Mouse (Mus musculus) c-Kit-positive CD71-negative TER-119-negative erythroid progenitor cells, embryonic 14.5 days (primary cell): Measurements from ENCODE around the gene Zbtb21.
"Not testable (repeated sequence)": the region's sequence is repeated elsewhere in the genome, so short reads cannot be mapped to it uniquely, and the experiment has no call there.

Experiments used
- DNase-seq: peaks from one replicate; pipeline ENCODE4 v3.0.0-alpha.2; 2013; ENCODE audit warnings: low read depth

Zbtb21 gene

GRCm38 (mm10) chr16:97962151-97962948 lies at the start of gene Zbtb21, which contains the start of gene C2cd2:
Zbtb21 (minus strand) TSS chr16:97962622.
C2cd2 (minus strand) TSS chr16:97962598.
- DNase-seq, result peak; percentile 90

DNA sequence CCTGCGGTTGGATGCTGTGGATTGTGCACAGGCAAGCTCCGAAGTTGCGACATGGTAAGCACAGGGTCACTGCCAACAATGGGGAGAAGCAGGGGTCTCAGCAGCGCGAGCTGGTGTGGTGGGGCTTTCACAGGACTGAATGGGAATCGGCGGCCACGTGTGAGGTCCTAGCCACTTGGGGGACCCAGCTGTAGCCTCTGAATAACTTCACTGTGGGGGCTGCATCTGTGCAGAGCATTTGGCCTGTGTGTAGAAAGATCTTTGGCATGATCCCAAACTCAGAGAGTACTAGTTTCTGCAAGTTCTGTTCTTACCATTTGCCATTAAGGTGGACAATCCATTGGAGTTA lies 34.9 kb upstream of the Zbtb21 start:
- DNase-seq, result not testable (repeated sequence)

GRCm38 (mm10) chr16:97996616-97997382 lies 34.4 kb upstream of the Zbtb21 start, which contains the start of gene B230307C23Rik:
B230307C23Rik (plus strand) TSS chr16:97997315.
- DNase-seq, result peak; percentile 83

DNA sequence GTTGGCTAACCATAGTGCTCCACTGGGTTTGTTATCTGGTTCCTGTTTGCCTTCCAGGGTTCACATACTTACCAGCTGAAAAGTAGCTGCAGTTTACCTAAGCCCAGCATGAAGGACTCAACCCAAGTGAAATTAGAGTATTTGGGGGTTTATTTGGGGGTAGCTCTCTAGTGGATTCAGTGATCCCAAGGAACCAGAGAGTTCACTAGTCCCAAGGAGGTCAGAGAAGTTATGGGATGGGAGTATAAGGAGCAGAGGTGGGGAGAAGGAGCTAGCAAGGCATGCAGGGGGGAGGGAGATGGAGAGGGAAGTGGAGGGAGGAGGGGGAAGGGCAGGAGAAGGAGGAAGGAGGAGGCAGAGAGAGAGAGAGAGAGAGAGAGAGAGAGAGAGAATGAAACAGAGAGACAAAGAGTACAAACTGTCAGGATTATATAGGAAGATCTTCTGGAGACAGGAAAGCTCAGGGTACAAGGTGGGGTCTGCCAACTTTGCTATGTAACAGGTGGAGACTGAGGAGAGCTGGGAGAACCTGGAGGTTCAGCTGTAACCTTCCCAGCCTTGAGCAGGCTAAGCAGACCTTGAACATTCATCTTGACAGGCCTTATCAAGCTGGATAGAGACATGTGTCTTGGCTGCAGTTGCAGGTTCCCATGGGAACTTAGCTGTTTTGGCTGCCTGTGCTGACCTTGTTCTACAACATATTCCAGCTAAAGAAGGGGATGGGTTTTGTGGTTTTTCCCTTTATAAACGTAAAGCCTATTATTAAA lies 33.6 kb upstream of the Zbtb21 start:
- DNase-seq, result no peak

DNA sequence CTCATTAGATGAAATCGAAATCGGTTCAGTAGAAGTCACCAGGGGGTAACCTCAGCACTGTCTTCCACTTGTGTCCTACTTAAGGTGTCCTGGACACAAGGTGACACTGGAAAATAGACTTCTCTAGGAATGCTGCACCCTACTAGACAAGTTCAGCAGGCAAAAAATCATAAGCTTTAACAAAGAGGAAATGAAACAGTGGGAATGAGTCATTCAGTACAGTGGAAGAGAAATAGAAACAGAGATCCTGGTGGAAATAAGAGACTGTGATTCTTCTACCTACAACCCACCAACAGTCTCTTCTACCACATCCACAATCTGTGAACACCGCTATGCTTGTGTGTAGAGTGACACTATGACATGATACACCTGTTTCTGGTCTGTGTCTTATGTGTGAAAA lies 30.1 kb upstream of the Zbtb21 start:
- not testable (repeated sequence) for DNase-seq

DNA sequence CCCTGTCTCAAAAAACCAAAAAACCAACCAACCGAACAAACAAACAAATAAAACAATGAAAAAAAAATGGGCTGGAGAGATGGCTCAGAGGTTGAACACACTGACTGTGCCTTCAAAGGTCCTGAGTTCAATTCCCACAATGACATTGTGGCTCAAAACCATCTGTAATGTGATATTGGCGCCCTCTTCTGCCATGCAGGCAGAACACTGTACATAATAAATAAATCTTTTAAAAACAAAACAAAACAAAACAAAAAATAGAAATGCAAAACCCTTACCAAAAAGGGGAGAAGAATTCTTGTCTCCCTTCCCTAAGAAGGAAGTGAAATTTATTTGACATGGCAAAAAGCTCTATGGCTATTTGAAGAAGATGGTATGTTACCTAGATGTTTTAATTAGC lies 29.1 kb upstream of the Zbtb21 start:
- DNase-seq, result no peak

DNA sequence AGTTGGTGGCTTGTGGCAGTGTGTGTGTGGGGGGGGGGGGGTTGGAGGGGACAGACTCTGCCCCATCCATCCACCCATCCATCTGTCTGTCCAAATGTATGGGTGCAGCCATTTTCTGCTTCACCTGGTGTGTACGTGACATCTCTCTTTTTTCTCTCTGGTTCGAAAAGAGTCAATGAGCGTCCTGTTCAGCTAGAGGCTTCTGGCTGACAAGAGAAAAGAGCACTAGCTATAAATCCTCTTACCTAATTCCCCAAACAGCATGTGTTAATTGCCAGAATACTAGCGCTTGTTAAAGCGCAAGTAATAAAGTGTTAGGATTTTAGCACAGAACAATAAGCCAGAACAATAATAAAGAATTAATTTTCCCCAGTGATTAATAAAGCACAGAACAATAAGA lies 22.2 kb upstream of the Zbtb21 start:
- no peak for DNase-seq

DNA sequence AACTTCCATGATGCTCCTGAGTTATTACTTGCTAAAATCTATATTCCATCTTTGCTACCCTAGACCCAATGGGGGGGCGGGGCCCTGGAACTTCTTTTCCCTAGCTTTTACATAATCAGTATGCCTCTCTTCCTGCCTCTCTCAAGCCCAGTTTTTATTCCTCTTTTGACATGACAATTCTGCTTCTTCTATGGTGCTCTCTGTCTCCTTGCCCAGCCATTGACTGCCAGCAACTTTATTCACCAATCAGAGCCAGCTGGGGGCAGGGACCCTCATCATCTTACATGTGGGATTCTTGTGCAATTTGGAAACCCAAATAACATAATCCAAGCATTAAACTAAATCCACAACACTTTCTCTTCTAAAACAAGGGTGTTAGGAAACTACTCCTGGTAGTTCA lies 18.9 kb upstream of the Zbtb21 start:
- no peak for DNase-seq

GRCm38 (mm10) chr16:97977722-97978121 lies 15.3 kb upstream of the Zbtb21 start:
- DNase-seq, result no peak

GRCm38 (mm10) chr16:97977277-97977676 lies 14.9 kb upstream of the Zbtb21 start:
- DNase-seq, result no peak

DNA sequence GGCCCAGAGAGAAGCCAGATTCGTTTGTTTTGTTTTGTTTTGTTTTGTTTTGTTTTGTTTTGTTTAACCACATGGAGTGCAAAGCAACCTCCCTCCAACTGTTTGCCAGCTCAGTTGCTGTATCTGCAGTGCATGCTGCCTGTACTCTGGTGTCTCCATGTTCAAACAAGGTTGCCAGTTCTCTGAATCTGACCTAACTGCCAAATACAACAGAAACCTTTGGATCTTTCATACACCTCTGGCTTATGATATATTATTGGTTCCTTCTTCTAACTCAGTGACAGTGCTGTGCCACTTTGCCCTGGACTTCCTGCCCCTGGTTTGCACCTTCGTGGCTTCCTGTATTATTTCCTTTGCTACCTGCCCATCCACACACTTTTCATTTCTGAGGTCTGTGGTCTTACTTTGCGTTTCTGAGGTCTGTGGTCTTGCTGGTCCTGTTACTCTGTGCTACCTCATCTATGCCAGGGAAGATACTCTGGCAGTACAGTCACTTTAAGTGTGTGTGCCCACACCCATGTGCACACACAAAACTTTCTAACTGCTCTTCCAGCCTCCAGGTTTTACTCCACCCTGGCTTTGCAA lies 1.6 kb upstream of the Zbtb21 start:
- DNase-seq, result no peak

- no peak for DNase-seq
These were observed 856 bp downstream of the Zbtb21 start for GRCm38 (mm10) chr16:97961381-97962150.

DNA sequence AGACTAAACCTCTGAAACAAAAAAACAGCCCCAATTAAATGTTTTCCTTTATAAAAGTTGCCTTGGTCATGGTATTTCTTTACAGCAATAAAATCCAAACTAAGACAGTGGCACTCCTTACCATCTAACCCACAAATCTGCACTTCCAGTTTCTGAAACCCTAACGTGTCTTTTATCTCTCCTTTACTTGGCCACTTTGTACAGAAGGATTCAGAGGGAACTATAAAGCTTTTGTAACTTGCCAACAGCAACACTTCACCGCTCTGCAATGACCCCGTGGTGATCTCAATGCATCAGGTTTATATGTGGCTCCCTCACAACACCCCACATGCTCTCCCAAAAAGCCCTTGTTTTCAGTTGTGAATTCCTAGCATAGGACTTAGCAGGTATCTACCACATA lies 2.1 kb downstream of the Zbtb21 start:
- no peak for DNase-seq

DNA sequence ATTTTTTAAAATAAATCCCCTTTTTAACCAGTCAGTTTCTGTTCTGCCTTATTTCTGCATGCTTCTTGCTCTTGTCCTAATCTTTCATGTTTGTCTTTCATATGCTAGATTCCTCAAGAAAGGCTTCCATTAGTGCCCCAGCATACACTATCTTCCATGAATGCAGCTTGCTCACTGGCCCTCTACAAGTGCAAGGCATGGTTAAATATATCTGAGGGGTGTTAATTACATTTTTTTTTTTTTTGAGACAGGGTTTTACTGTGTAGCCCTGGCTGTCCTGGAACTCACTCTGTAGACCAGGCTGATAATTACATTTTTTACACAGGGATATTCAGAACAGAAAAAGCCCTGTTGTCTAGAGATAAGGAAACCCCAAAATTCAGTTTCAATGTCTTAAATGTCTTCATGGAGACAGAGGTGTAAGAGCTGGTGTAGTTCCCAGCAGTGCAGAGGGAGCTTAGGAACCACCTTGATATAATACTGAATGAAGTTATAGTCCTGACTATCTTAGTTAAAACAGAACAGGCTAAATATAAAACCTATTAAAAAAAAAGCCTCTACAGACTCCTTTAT lies 3.9 kb downstream of the Zbtb21 start:
- DNase-seq, result no peak

- no peak for DNase-seq
These were observed 4.8 kb downstream of the Zbtb21 start for GRCm38 (mm10) chr16:97957626-97958025.

GRCm38 (mm10) chr16:97956011-97956410 lies 6.4 kb downstream of the Zbtb21 start:
- DNase-seq, result no peak

- DNase-seq, result no peak
These were observed 9.1 kb downstream of the Zbtb21 start for GRCm38 (mm10) chr16:97953300-97953699.

- DNase-seq, result no peak
These were observed 9.6 kb downstream of the Zbtb21 start for GRCm38 (mm10) chr16:97952801-97953200.

GRCm38 (mm10) chr16:97952371-97952770 lies 10.1 kb downstream of the Zbtb21 start:
- DNase-seq, result no peak

- DNase-seq, result no peak
These were observed 12.4 kb downstream of the Zbtb21 start for GRCm38 (mm10) chr16:97950061-97950460.

DNA sequence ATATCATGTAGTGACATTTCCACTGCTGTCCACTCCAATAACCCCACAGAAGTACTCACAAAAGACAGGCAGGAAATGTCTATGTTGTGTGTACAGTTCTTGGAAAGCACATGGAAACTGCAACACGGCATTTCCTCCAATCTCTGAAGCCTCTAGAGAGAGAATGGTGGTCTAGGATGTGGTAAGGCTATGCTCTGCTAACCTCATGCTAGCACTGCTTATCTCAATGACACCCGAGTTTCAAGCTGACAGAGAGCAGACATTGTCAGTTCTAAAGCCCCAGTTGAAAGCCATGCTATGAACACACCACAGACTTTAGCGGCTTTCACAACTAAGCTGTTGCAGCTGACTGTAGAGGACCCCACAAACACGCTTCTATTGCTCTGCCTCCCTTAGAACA lies 13.6 kb downstream of the Zbtb21 start:
- DNase-seq, result no peak
